Mouse (Mus musculus) thymus, adult 2 months (tissue): ENCODE results near the gene Uxs1.

Experiments
- CTCF ChIP-seq: fragments of 200-500 bp; IDR thresholded peaks from 2 replicates; pipeline ENCODE4 v1.5.1; 2012; ENCODE audit warnings: mild to moderate bottlenecking, control low read depth, low read length, moderate library complexity, borderline replicate concordance; ENCODE audit not compliant: control insufficient read depth, poor library complexity, insufficient read depth; ENCODE audit errors: extremely low read depth
- POLR2A ChIP-seq: fragments of 200-500 bp; IDR thresholded peaks from 2 replicates; pipeline ENCODE4 v1.6.1; 2012; ENCODE audit warnings: mild to moderate bottlenecking, low read length, control low read depth, moderate library complexity; ENCODE audit not compliant: control insufficient read depth, poor library complexity, insufficient read depth; ENCODE audit errors: extremely low read depth

- no peak for TF ChIP-seq CTCF
- TF ChIP-seq POLR2A, result no peak
Observed at GRCm38 (mm10) chr1:43754448-43755312, 72.9 kb downstream of the Uxs1 start.
